Mouse (Mus musculus) cortical plate, adult 2 months (tissue): ENCODE measurements at regions not wholly inside any gene's neighbourhood (a gene's known extent, or its start where the extent isn't known, plus 50 kb on each side); places are given as distances from the start of the nearest gene placed in this dataset.

Source experiments
- CTCF ChIP-seq: fragments of 200-500 bp; IDR thresholded peaks from 2 replicates; pipeline ENCODE4 v1.5.1; 2011; ENCODE audit warnings: mild to moderate bottlenecking, control low read depth, low read length; ENCODE audit not compliant: insufficient read depth; ENCODE audit errors: extremely low read depth
- POLR2A ChIP-seq: fragments of 200-500 bp; IDR thresholded peaks from 2 replicates; pipeline ENCODE4 v1.6.1; 2011; ENCODE audit warnings: mild to moderate bottlenecking, low read length, control low read depth; ENCODE audit not compliant: insufficient read depth; ENCODE audit errors: extremely low read depth

- TF ChIP-seq CTCF: no peak
- no peak for TF ChIP-seq POLR2A
Measured at GRCm38 (mm10) chrX:11903116-11903700, 256.9 kb downstream of the Bcor start.
